Comparison of ENCODE assay signal across 26 mouse cellular contexts in genomic region chr3:135726521-135727275, GRCm38 (mm10). TPM values are rescaled to one million over a fixed set of nuclear protein-coding genes. Genes with fewer than 3 reads are reported as not detected.
A peak's percentile ranks its signal among the peaks of the same experiment; 100 is the strongest.
DNase-seq lines count a peak whose midpoint lies in the region; ATAC-seq and TF ChIP-seq lines count a peak whose summit lies in the region.
"Had no signal": no experiment of that assay in that cellular context is flagged by ENCODE, and none has a peak within 500 bp of the region (broad histone marks: within the 10 kb centered on the region; RNA-seq: fewer than 3 reads in every experiment).

No protein-coding gene starts in this region.

- H3K4me2 ChIP-seq in liver, embryonic 13.5 days = no peak overlapping the region
- no peak overlapping the region for H3K4me2 ChIP-seq in forebrain, embryonic 13.5 days
- H3K4me2 ChIP-seq: embryonic facial prominence, embryonic 13.5 days; limb, embryonic 12.5 days; midbrain, embryonic 11.5 days; neural tube, embryonic 12.5 days; stomach, embryonic 15.5 days had no signal

- WGBS in liver, embryonic 13.5 days (ENCODE audit: insufficient replicate concordance) = 31% methylated on average over 7 of the region's 7 CpGs
- WGBS in forebrain, embryonic 13.5 days = 89% methylated on average over 7 of the region's 7 CpGs

- H3K36me3 ChIP-seq in G1E (replicated peaks) = no peaks in the 10 kb centered on the region
- no peaks in the 10 kb centered on the region for H3K36me3 ChIP-seq in liver, embryonic 13.5 days
- H3K36me3 ChIP-seq in forebrain, embryonic 13.5 days (ENCODE audit: poor library complexity, severe bottlenecking) = no peaks in the 10 kb centered on the region
- H3K36me3 ChIP-seq: embryonic facial prominence, embryonic 13.5 days; hindbrain, embryonic 10.5 days; hindbrain, embryonic 15.5 days; limb, embryonic 12.5 days; neural tube, embryonic 12.5 days; stomach, embryonic 15.5 days had no signal

- H3K9ac ChIP-seq in liver, embryonic 13.5 days = no peak overlapping the region; the same call in 1 of the 2 replicates
- H3K9ac ChIP-seq in forebrain, embryonic 13.5 days = no peak overlapping the region
- H3K9ac ChIP-seq: embryonic facial prominence, embryonic 13.5 days; forebrain, postnatal 0 days; hindbrain, embryonic 15.5 days; limb, embryonic 12.5 days; neural tube, embryonic 12.5 days; stomach, embryonic 15.5 days had no signal

- peak; percentile 61 for DNase-seq in G1E (ENCODE audit: low spot score)
- DNase-seq in liver, embryonic 13.5 days = peak; percentile 24
- DNase-seq in heart, adult 8-10 months (ENCODE audit: low spot score) = no peak
- DNase-seq in thymus, postnatal 14 days = no peak
- DNase-seq in gastrocnemius, adult 8-10 months (ENCODE audit: low spot score in 2 of 2) = no peak
- DNase-seq: adrenal gland, postnatal 25 days; forebrain, postnatal 0 days; gastrocnemius, postnatal 10 days; heart, postnatal 14 days; lung, adult 18-20 months; thymus, postnatal 25 days had no signal

- peaks cover 2% of the 10 kb centered on the region; the same call in 1 of the 2 replicates for H3K9me3 ChIP-seq in G1E (replicated peaks)
- no peaks in the 10 kb centered on the region for H3K9me3 ChIP-seq in liver, embryonic 13.5 days (replicated peaks)
- no peaks in the 10 kb centered on the region for H3K9me3 ChIP-seq in forebrain, embryonic 13.5 days (replicated peaks)
- H3K9me3 ChIP-seq: embryonic facial prominence, embryonic 13.5 days; hindbrain, embryonic 10.5 days; hindbrain, embryonic 15.5 days; limb, embryonic 12.5 days; neural tube, embryonic 12.5 days; stomach, embryonic 15.5 days had no signal

- H3K4me3 ChIP-seq in G1E (ENCODE audit: low read depth, low read length) = peak overlapping the region; percentile 36; the same call in 1 of the 2 replicates
- H3K4me3 ChIP-seq in liver, embryonic 13.5 days (replicated peaks) = no peak overlapping the region
- H3K4me3 ChIP-seq in forebrain, embryonic 13.5 days = no peak overlapping the region
- H3K4me3 ChIP-seq: embryonic facial prominence, embryonic 13.5 days; hindbrain, embryonic 10.5 days; hindbrain, embryonic 15.5 days; left cerebral cortex, adult 2 months; limb, embryonic 12.5 days; myocyte; neural tube, embryonic 12.5 days; stomach, embryonic 15.5 days had no signal

- H3K27me3 ChIP-seq in G1E (ENCODE audit: insufficient read depth, low read length) = no peaks in the 10 kb centered on the region
- H3K27me3 ChIP-seq in liver, embryonic 13.5 days = no peaks in the 10 kb centered on the region
- H3K27me3 ChIP-seq in forebrain, embryonic 13.5 days = no peaks in the 10 kb centered on the region
- H3K27me3 ChIP-seq: CH12.LX; embryonic facial prominence, embryonic 13.5 days; hindbrain, embryonic 15.5 days; limb, embryonic 12.5 days; neural tube, embryonic 12.5 days; stomach, embryonic 15.5 days had no signal

- ATAC-seq in G1E (ENCODE audit: extremely low read depth, insufficient number of reproducible peaks, low FRiP score, poor library complexity, severe bottlenecking) = peak; percentile 76
- peak; percentile 63 for ATAC-seq in common myeloid progenitor, adult 5-6 weeks (replicated peaks; ENCODE audit: low read depth, poor library complexity, severe bottlenecking)
- peak; percentile 85 for ATAC-seq in liver, embryonic 13.5 days (ENCODE audit: low read depth)
- ATAC-seq in megakaryocyte progenitor cell, adult 5-6 weeks (replicated peaks; ENCODE audit: poor library complexity) = peak; percentile 82
- ATAC-seq in forebrain, embryonic 13.5 days = no peak
- ATAC-seq: inflammation-experienced regulatory T-cells, adult 6 months; lung, postnatal 0 days had no signal

- peaks cover 74% of the 10 kb centered on the region for H3K4me1 ChIP-seq in G1E (ENCODE audit: insufficient read depth, low read depth, low read length)
- H3K4me1 ChIP-seq in liver, embryonic 13.5 days (replicated peaks) = peaks cover 23% of the 10 kb centered on the region
- H3K4me1 ChIP-seq in forebrain, embryonic 13.5 days = peaks cover 8% of the 10 kb centered on the region; the same call in 1 of the 2 replicates
- H3K4me1 ChIP-seq: limb, embryonic 12.5 days; neural tube, embryonic 12.5 days had no signal

- TF ChIP-seq CTCF in G1E (IDR thresholded peaks at IDR 0.05; ENCODE audit: low read depth, low read length) = no peak

- peak overlapping the region; percentile 39; the same call in 1 of the 2 replicates for H3K27ac ChIP-seq in liver, embryonic 13.5 days
- no peak overlapping the region for H3K27ac ChIP-seq in forebrain, embryonic 13.5 days
- H3K27ac ChIP-seq: embryonic facial prominence, embryonic 13.5 days; hindbrain, embryonic 15.5 days; left cerebral cortex, adult 2 months; limb, embryonic 12.5 days; neural tube, embryonic 12.5 days; stomach, embryonic 15.5 days had no signal

RNA-seq across cellular contexts. Expression of gene Nfkb1, which starts 35.4 kb away (rescaled TPM):
- total RNA-seq in G1E (2014; fragmentation: Nextera tagmentation) (11.0 and 14.5 TPM in 2 replicates), G1E (2017) (3.8 TPM in 2 replicates)
- polyA plus RNA-seq in G1E (2012) = 2.7 and 3.5 TPM in 2 replicates
- 121 and 126 TPM in 2 replicates for total RNA-seq in common myeloid progenitor, adult 5-6 weeks (2017)
- 13.9 and 14.1 TPM in 2 replicates for polyA plus RNA-seq in liver, embryonic 13.5 days (2015; fragmentation: Nextera tagmentation; extraction: Ambion mirVana)
- 58.7 and 65.3 TPM in 2 replicates for total RNA-seq in megakaryocyte progenitor cell, adult 5-6 weeks (2015)
- 109 and 110 TPM in 2 replicates for total RNA-seq in megakaryocyte progenitor cell, adult 5-6 weeks (2017)
- 10 to 100 TPM; 30.5 to 35.1 (median 32.8) TPM for total RNA-seq in heart, adult 8-10 months (2022)
- polyA plus RNA-seq in forebrain, embryonic 13.5 days (2015; fragmentation: Nextera tagmentation; extraction: Ambion mirVana) = 8.0 and 8.3 TPM in 2 replicates
- 10 to 100 TPM; 17.2 to 21.6 (median 19.0) TPM for total RNA-seq in gastrocnemius, adult 8-10 months (2022)

Comparison
In these comparisons a context has a peak if more than half of its experiments do, and no peak if none do; other contexts are left out.
1. DNase-seq: peak in G1E (single experiment) and liver, embryonic 13.5 days (single experiment); none in heart, adult 8-10 months (single experiment), thymus, postnatal 14 days (single experiment) and gastrocnemius, adult 8-10 months (0 of 2).